31 mouse cellular contexts compared by ENCODE assay signal in the genomic region with DNA sequence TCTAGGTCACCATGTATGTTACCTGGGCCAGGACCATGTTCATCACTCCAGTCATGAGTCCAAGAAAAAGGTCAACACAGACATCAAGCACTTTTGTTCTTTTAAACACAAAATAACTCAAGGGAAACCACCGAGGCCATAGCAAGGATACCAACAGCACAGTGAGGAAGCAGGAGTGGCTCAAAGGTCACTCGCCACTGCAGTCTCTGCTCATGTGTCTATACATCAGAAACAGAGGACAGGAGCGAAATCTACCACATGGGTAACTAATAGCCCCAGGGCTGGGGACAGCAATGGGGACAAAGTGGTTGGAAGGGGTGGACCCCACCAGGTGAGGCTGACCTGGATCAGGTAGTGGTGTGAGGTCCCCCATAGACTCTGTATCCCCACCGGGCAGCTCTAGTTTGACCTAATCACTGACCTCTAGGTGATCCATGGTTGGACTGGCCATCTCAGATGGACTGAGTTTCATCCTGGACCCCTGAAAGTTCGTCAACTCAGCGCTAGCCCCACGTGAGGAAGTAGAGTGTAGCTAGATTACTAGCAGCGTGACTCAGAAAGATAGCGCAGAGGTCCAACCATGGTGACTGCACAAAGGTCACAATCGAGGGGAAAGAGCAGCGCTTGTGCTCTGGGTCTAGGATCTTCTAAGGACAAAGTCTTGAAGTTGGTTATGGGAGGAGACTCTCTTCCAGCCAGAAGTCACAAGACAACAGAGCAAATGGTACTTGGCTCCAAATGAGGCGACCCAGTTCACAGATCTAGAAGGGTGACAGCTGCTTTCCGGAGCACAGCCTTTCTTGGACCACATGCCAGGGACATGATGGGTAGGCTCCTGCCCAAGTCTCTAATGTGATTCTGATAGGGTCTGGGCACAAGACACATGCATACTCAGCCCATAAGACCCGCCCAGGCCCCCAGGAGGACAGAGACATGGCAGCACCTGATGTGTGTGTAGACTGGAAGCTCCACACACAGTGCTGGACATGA. TPM values are rescaled to one million over a fixed set of nuclear protein-coding genes. Genes with fewer than 3 reads are reported as not detected.
DNase-seq lines count a peak whose midpoint lies in the region; ATAC-seq and TF ChIP-seq lines count a peak whose summit lies in the region.
"Had no signal": no experiment of that assay in that cellular context is flagged by ENCODE, and none has a peak within 500 bp of the region (broad histone marks: within the 10 kb centered on the region; RNA-seq: fewer than 3 reads in every experiment).

No protein-coding gene starts in this region.

- no peak for TF ChIP-seq CTCF in forebrain, postnatal 0 days (IDR thresholded peaks at IDR 0.05; ENCODE audit: low read depth)
- TF ChIP-seq CTCF in intestine, postnatal 0 days (IDR thresholded peaks at IDR 0.05; ENCODE audit: low read depth) = no peak

- DNase-seq in forebrain, postnatal 0 days = no peak
- DNase-seq in kidney, postnatal 36 days = peak; percentile 16
- peak; percentile 26 for DNase-seq in brain, adult 2 months (ENCODE audit: low read depth, low spot score)
- no peak for DNase-seq in left cerebral cortex, postnatal 25 days (ENCODE audit: low spot score in 2 of 2)
- DNase-seq in left cerebral cortex, postnatal 4 days = no peak
- DNase-seq: adrenal gland, adult 2 months; cerebellum, adult 9-10 months; gastrocnemius, adult 2 months; layer of hippocampus, adult 9-11 months; lung, postnatal 14 days had no signal

- no peak overlapping the region for H3K27ac ChIP-seq in forebrain, postnatal 0 days (ENCODE audit: low read depth, low read length)
- no peak overlapping the region for H3K27ac ChIP-seq in forebrain, embryonic 13.5 days
- H3K27ac ChIP-seq in kidney, embryonic 15.5 days = no peak overlapping the region
- peak overlapping the region; percentile 84 for H3K27ac ChIP-seq in intestine, postnatal 0 days (ENCODE audit: low read depth, low read length)
- H3K27ac ChIP-seq: embryonic facial prominence, embryonic 13.5 days; forebrain, embryonic 12.5 days; gastrocnemius, adult 2 months; hindbrain, embryonic 13.5 days; midbrain, embryonic 15.5 days; neural tube, embryonic 13.5 days; stomach, embryonic 15.5 days had no signal

- no peak overlapping the region for H3K4me3 ChIP-seq in forebrain, postnatal 0 days (ENCODE audit: low read depth, low read length)
- no peak overlapping the region for H3K4me3 ChIP-seq in forebrain, embryonic 13.5 days
- H3K4me3 ChIP-seq in kidney, embryonic 15.5 days (replicated peaks) = no peak overlapping the region
- H3K4me3 ChIP-seq in intestine, postnatal 0 days (ENCODE audit: low read depth, low read length) = no peak overlapping the region
- H3K4me3 ChIP-seq: embryonic facial prominence, embryonic 13.5 days; erythroblast, embryonic 14.5 days; forebrain, embryonic 12.5 days; gastrocnemius, adult 2 months; hindbrain, embryonic 13.5 days; midbrain, embryonic 15.5 days; neural tube, embryonic 13.5 days; stomach, embryonic 15.5 days had no signal

- H3K4me1 ChIP-seq in forebrain, postnatal 0 days (ENCODE audit: insufficient read depth) = no peaks in the 10 kb centered on the region
- H3K4me1 ChIP-seq in forebrain, embryonic 13.5 days = no peaks in the 10 kb centered on the region
- H3K4me1 ChIP-seq in kidney, embryonic 15.5 days = 0 out of 2 replicates have a peak, but pooled peaks cover 2% of the 10 kb centered on the region
- 0 out of 2 replicates have a peak, but pooled peaks cover 5% of the 10 kb centered on the region for H3K4me1 ChIP-seq in intestine, postnatal 0 days (replicated peaks; ENCODE audit: control insufficient read depth, insufficient read depth, low read length)
- H3K4me1 ChIP-seq: embryonic facial prominence, embryonic 13.5 days; forebrain, embryonic 12.5 days; hindbrain, embryonic 13.5 days; midbrain, embryonic 15.5 days; neural tube, embryonic 13.5 days; stomach, embryonic 15.5 days had no signal

- no peaks in the 10 kb centered on the region for H3K27me3 ChIP-seq in forebrain, postnatal 0 days (ENCODE audit: insufficient read depth, low read length)
- no peaks in the 10 kb centered on the region for H3K27me3 ChIP-seq in forebrain, embryonic 13.5 days
- no peaks in the 10 kb centered on the region for H3K27me3 ChIP-seq in kidney, embryonic 15.5 days
- no peaks in the 10 kb centered on the region for H3K27me3 ChIP-seq in intestine, postnatal 0 days (replicated peaks; ENCODE audit: control insufficient read depth, insufficient read depth, low read length)
- H3K27me3 ChIP-seq: embryonic facial prominence, embryonic 13.5 days; forebrain, embryonic 12.5 days; hindbrain, embryonic 13.5 days; midbrain, embryonic 15.5 days; neural tube, embryonic 13.5 days; Patski; stomach, embryonic 15.5 days had no signal

- H3K4me2 ChIP-seq in forebrain, postnatal 0 days (ENCODE audit: low read depth) = no peak overlapping the region
- no peak overlapping the region for H3K4me2 ChIP-seq in forebrain, embryonic 13.5 days
- H3K4me2 ChIP-seq in kidney, embryonic 15.5 days = no peak overlapping the region
- 0 out of 2 replicates have a peak overlapping the region, but pooled peaks have one; percentile 13 for H3K4me2 ChIP-seq in intestine, postnatal 0 days (replicated peaks; ENCODE audit: low read depth)
- H3K4me2 ChIP-seq: embryonic facial prominence, embryonic 13.5 days; forebrain, embryonic 12.5 days; hindbrain, embryonic 13.5 days; midbrain, embryonic 15.5 days; neural tube, embryonic 13.5 days; stomach, embryonic 15.5 days had no signal

- 94% methylated on average over 14 of the region's 14 CpGs for WGBS in forebrain, postnatal 0 days
- WGBS in forebrain, embryonic 13.5 days = 95% methylated on average over 14 of the region's 14 CpGs
- 94% methylated on average over 14 of the region's 14 CpGs for WGBS in kidney, embryonic 15.5 days
- WGBS in intestine, postnatal 0 days = 58% methylated on average over 14 of the region's 14 CpGs

- ATAC-seq in forebrain, postnatal 0 days = 0 out of 2 replicates have a peak, but pooled peaks have one; percentile 14
- no peak for ATAC-seq in forebrain, embryonic 13.5 days
- no peak for ATAC-seq in kidney, embryonic 15.5 days (replicated peaks; ENCODE audit: low FRiP score)
- peak; percentile 91 for ATAC-seq in intestine, postnatal 0 days
- ATAC-seq: inflammation-experienced regulatory T-cells, adult 6 months; midbrain, embryonic 15.5 days; Patski had no signal

- no peak overlapping the region for H3K9ac ChIP-seq in forebrain, postnatal 0 days
- H3K9ac ChIP-seq in forebrain, embryonic 13.5 days = no peak overlapping the region
- no peak overlapping the region for H3K9ac ChIP-seq in kidney, embryonic 15.5 days
- H3K9ac ChIP-seq in intestine, postnatal 0 days (ENCODE audit: low read depth, low read length) = no peak overlapping the region
- H3K9ac ChIP-seq: embryonic facial prominence, embryonic 13.5 days; forebrain, embryonic 12.5 days; hindbrain, embryonic 13.5 days; midbrain, embryonic 15.5 days; neural tube, embryonic 13.5 days; stomach, embryonic 15.5 days had no signal

- intact Hi-C loops in left cerebral cortex, postnatal 25 days (cut with DNase I) = no loop called here
- intact Hi-C loops in left cerebral cortex, postnatal 4 days (cut with DNase I) = no loop called here

- H3K9me3 ChIP-seq in forebrain, postnatal 0 days (ENCODE audit: low read length) = no peaks in the 10 kb centered on the region
- H3K9me3 ChIP-seq in forebrain, embryonic 13.5 days (replicated peaks) = no peaks in the 10 kb centered on the region
- no peaks in the 10 kb centered on the region for H3K9me3 ChIP-seq in kidney, embryonic 15.5 days (replicated peaks)
- H3K9me3 ChIP-seq in intestine, postnatal 0 days (ENCODE audit: control insufficient read depth) = no peaks in the 10 kb centered on the region
- H3K9me3 ChIP-seq: embryonic facial prominence, embryonic 13.5 days; forebrain, embryonic 12.5 days; hindbrain, embryonic 13.5 days; midbrain, embryonic 15.5 days; neural tube, embryonic 13.5 days; stomach, embryonic 15.5 days had no signal

- peaks cover 79% of the 10 kb centered on the region for H3K36me3 ChIP-seq in forebrain, postnatal 0 days (ENCODE audit: insufficient read depth)
- peaks cover 92% of the 10 kb centered on the region for H3K36me3 ChIP-seq in forebrain, embryonic 13.5 days (ENCODE audit: poor library complexity, severe bottlenecking)
- H3K36me3 ChIP-seq in kidney, embryonic 15.5 days = peaks cover 83% of the 10 kb centered on the region
- peaks cover 88% of the 10 kb centered on the region for H3K36me3 ChIP-seq in intestine, postnatal 0 days (ENCODE audit: control insufficient read depth, insufficient read depth)

RNA-seq across cellular contexts. Expression of a gene that starts 16.4 kb away (rescaled TPM):
- 83.4 and 97.6 TPM in 2 replicates for total RNA-seq in forebrain, postnatal 0 days (2014; rRNA removed)
- polyA plus RNA-seq in forebrain, postnatal 0 days (2015; fragmentation: Nextera tagmentation; extraction: Ambion mirVana) = 82.2 and 87.2 TPM in 2 replicates
- 85.4 and 88.6 TPM in 2 replicates for polyA plus RNA-seq in forebrain, embryonic 13.5 days (2015; fragmentation: Nextera tagmentation; extraction: Ambion mirVana)
- polyA plus RNA-seq in kidney, embryonic 15.5 days (2015; fragmentation: Nextera tagmentation; extraction: Ambion mirVana) = 62.8 and 64.1 TPM in 2 replicates
- 58.5 and 61.3 TPM in 2 replicates for polyA plus RNA-seq in intestine, postnatal 0 days (2015; fragmentation: Nextera tagmentation; extraction: Ambion mirVana)
- total RNA-seq in left cerebral cortex, postnatal 25 days (2021) = 10 to 100 TPM; 25.7 to 27.0 TPM
- total RNA-seq in left cerebral cortex, postnatal 4 days (2021) = 10 to 100 TPM; 67.0 to 68.4 TPM

RNA-seq across cellular contexts. Expression of a gene that starts 19.0 kb away (rescaled TPM):
- not detected in 2 replicates for total RNA-seq in forebrain, postnatal 0 days (2014; rRNA removed)
- polyA plus RNA-seq in forebrain, postnatal 0 days (2015; fragmentation: Nextera tagmentation; extraction: Ambion mirVana) = not detected in 2 replicates
- 0.19 and 0.26 TPM in 2 replicates for polyA plus RNA-seq in forebrain, embryonic 13.5 days (2015; fragmentation: Nextera tagmentation; extraction: Ambion mirVana)
- 0.26 and 0.29 TPM in 2 replicates for polyA plus RNA-seq in kidney, embryonic 15.5 days (2015; fragmentation: Nextera tagmentation; extraction: Ambion mirVana)
- 0.12 and 0.18 TPM in 2 replicates for polyA plus RNA-seq in intestine, postnatal 0 days (2015; fragmentation: Nextera tagmentation; extraction: Ambion mirVana)
- total RNA-seq in left cerebral cortex, postnatal 25 days (2021) = not detected
- total RNA-seq in left cerebral cortex, postnatal 4 days (2021) = not detected
- total RNA-seq: gastrocnemius, adult 2 months; gastrocnemius, postnatal 4 days; heart, adult 8-10 months; heart, postnatal 25 days; left cerebral cortex, adult 18-20 months; liver, adult 2 months; megakaryocyte-erythroid progenitor cell, adult 5-6 weeks had no signal
- polyA plus RNA-seq: erythroblast, embryonic 14.5 days; frontal cortex, adult 2 months; heart, embryonic 14.5 days; liver, adult 2 months; liver, embryonic 16.5 days had no signal

RNA-seq across cellular contexts. Expression of a gene that starts 59.0 kb away (rescaled TPM):
- total RNA-seq in forebrain, postnatal 0 days (2014; rRNA removed) = not detected in 2 replicates
- polyA plus RNA-seq in forebrain, postnatal 0 days (2015; fragmentation: Nextera tagmentation; extraction: Ambion mirVana) = 0.10 TPM in 1 of 2 replicates, not detected in the other
- polyA plus RNA-seq in forebrain, embryonic 13.5 days (2015; fragmentation: Nextera tagmentation; extraction: Ambion mirVana) = not detected in 2 replicates
- polyA plus RNA-seq in kidney, embryonic 15.5 days (2015; fragmentation: Nextera tagmentation; extraction: Ambion mirVana) = 0.57 and 1.2 TPM in 2 replicates
- 0.09 TPM in 1 of 2 replicates, not detected in the other for polyA plus RNA-seq in intestine, postnatal 0 days (2015; fragmentation: Nextera tagmentation; extraction: Ambion mirVana)
- total RNA-seq in left cerebral cortex, postnatal 25 days (2021) = 1 to 10 TPM; 1.2 to 1.6 TPM
- total RNA-seq in left cerebral cortex, postnatal 4 days (2021) = not detected
- total RNA-seq: adrenal gland, adult 2 months; gastrocnemius, adult 2 months; gastrocnemius, postnatal 4 days; heart, adult 8-10 months; heart, postnatal 25 days; liver, adult 2 months; megakaryocyte-erythroid progenitor cell, adult 5-6 weeks had no signal
- polyA plus RNA-seq: adrenal gland, adult 2 months; heart, embryonic 14.5 days; hindbrain, embryonic 13.5 days; inflammation-experienced regulatory T-cells, adult 6 months; liver, adult 2 months; liver, embryonic 16.5 days; midbrain, embryonic 15.5 days; neural tube, embryonic 13.5 days had no signal

Comparison
In these comparisons a context has a peak if more than half of its experiments do, and no peak if none do; other contexts are left out.
1. ATAC-seq: peak in forebrain, postnatal 0 days (single experiment) and intestine, postnatal 0 days (single experiment); none in forebrain, embryonic 13.5 days (single experiment) and kidney, embryonic 15.5 days (single experiment).
2. DNase-seq: peak in kidney, postnatal 36 days (2 of 2) and brain, adult 2 months (single experiment); none in forebrain, postnatal 0 days (single experiment), left cerebral cortex, postnatal 25 days (0 of 2) and left cerebral cortex, postnatal 4 days (single experiment).